Mouse (Mus musculus) intestine, embryonic 16.5 days (tissue): ENCODE measurements at regions not wholly inside any gene's neighbourhood (a gene's known extent, or its start where the extent isn't known, plus 50 kb on each side); places are given as distances from the start of the nearest gene placed in this dataset.

Experiments
- ATAC-seq: fragments of 200-750 bp; cut with Nextera tagmentation; 2 replicates; pipeline ENCODE4 v1.8.0; 2017; ENCODE audit warnings: moderate TSS enrichment, moderate library complexity
- H3K27ac ChIP-seq: fragments of 300-500 bp; sonication (generic); 2 replicates; pipeline ENCODE4 v1.5.1; 2014; ENCODE audit warnings: mild to moderate bottlenecking, low read length
- H3K27me3 ChIP-seq: fragments of 300-500 bp; sonication (generic); replicated peaks from 2 replicates; pipeline ENCODE4 v1.6.1; 2014; ENCODE audit warnings: low read length, control low read depth, mixed read lengths; ENCODE audit not compliant: control insufficient read depth, insufficient read depth
- H3K36me3 ChIP-seq: fragments of 300-500 bp; sonication (generic); 2 replicates; pipeline ENCODE4 v1.6.1; 2014; ENCODE audit warnings: low read length, control low read depth; ENCODE audit not compliant: control insufficient read depth, insufficient read depth
- H3K4me1 ChIP-seq: fragments of 300-500 bp; sonication (generic); 2 replicates; pipeline ENCODE4 v1.6.1; 2014; ENCODE audit warnings: low read length, control low read depth, mixed read lengths; ENCODE audit not compliant: control insufficient read depth, insufficient read depth
- H3K4me2 ChIP-seq: fragments of 300-500 bp; sonication (generic); 2 replicates; pipeline ENCODE4 v1.6.1; 2014; ENCODE audit warnings: low read depth, low read length, control low read depth
- H3K4me3 ChIP-seq: fragments of 300-500 bp; sonication (generic); 2 replicates; pipeline ENCODE4 v1.5.1; 2014; ENCODE audit warnings: mild to moderate bottlenecking, low read length
- H3K9ac ChIP-seq: fragments of 300-500 bp; sonication (generic); 2 replicates; pipeline ENCODE4 v1.6.1; 2014; ENCODE audit warnings: low read depth, low read length
- H3K9me3 ChIP-seq: fragments of 300-500 bp; sonication (generic); 2 replicates; pipeline ENCODE4 v1.6.1; 2016; ENCODE audit warnings: low read length, control low read depth; ENCODE audit not compliant: control insufficient read depth
- WGBS: fragments of 180-500 bp; shearing (Covaris S2); extraction: QIAGEN DNeasy Blood & Tissue Kit; methylation state at CpG from one replicate; pipeline ENCODE4 v1.1.7; 2014; 5-methylcytosine and 5-hydroxymethylcytosine counted together

- ATAC-seq = no peak
- H3K4me1 ChIP-seq = 0 out of 2 replicates have a peak, but pooled peaks cover 4% of the 10 kb centered on the region
Measured at GRCm38 (mm10) chr1:88578231-88578620, 68.4 kb upstream of the Glrp1 start.

DNA sequence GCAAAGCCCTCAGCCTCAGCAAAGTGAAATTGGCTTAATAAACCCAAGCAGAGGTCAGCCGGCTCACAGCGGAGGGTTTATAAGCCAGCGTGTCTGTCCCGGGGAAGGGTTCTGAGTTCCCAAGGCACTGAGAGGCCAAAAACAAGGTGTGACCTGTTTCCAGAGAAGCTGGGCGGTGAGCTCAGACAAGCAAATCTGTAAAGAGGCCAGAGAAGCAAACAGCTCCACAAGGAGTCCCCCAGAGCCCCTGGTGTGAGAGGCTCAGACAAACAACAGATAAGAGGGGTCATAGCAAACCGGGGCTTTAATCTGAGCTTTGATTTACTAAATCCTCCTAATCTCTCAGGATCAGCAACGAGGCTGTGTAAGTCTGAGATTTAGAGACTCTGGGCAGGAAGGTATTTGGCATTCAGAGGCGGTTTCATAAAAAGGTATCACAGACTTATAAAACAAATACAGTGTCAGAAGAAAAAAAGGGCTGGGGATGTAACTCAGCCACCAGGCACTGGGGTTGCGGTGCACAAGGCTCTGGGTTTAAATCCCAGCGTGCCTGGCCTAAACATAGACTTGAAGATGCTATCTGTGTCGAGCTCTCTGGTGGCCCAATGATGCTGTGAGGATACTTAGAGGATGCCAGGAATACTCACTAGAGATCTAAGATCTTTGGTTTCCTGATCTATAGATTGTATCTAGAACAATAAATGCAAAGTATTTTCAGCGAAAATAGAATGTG lies 67.8 kb upstream of the Glrp1 start:
- 32% methylated on average over 12 of the region's 12 CpGs for WGBS
- no peaks in the 10 kb centered on the region for H3K27me3 ChIP-seq
- H3K9me3 ChIP-seq = no peaks in the 10 kb centered on the region
- no peaks in the 10 kb centered on the region for H3K36me3 ChIP-seq
- H3K9ac ChIP-seq = no peak overlapping the region
- H3K4me2 ChIP-seq = no peak overlapping the region
- no peak overlapping the region for H3K4me3 ChIP-seq
- H3K4me1 ChIP-seq = 0 out of 2 replicates have a peak, but pooled peaks cover 4% of the 10 kb centered on the region
- ATAC-seq = no peak
- no peak overlapping the region for H3K27ac ChIP-seq

More at GRCm38 (mm10) chr1:88578231-88578620, 68.4 kb upstream of the Glrp1 start:
- H3K27me3 ChIP-seq = no peaks in the 10 kb centered on the region
- H3K36me3 ChIP-seq = no peaks in the 10 kb centered on the region
- no peak overlapping the region for H3K4me2 ChIP-seq
- no peaks in the 10 kb centered on the region for H3K9me3 ChIP-seq
- H3K4me3 ChIP-seq = no peak overlapping the region
- no peak overlapping the region for H3K9ac ChIP-seq
- no peak overlapping the region for H3K27ac ChIP-seq

DNA sequence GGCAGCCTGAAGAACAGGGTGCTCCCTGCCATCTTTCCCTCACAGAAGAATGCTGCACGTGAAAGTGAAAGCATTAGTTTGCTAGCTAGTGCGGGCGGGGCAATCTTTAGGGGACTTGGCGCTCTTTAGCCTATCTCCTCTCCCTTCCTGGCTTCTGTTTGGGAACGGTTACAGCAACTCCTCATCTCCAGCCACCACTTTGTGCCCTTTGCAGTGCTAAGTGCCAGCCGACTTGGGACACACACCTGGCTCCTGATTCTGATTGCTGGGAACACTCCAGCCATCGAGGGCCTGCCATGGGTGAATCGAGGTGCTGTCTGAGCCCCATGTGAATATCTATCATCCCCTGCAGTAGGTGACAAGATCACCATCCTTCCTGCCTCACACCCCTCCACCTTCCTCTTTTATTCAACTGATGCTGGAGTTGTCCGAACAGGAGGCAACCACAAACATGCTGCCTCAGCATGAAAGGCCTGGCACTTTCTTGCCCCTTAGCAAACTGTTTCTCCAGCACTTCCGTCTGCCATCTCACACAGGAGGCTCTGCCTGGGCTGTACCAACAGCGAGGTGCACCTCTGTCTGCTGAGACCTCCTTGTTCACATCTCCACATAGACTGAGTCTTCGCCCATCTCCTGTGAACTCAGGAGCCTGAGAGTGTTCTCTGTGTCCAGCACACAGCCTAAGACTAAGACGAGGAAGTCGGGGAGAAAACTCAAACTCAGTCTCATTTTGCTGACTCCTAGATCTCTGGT lies 66.2 kb upstream of the Glrp1 start:
- 58% methylated on average over 14 of the region's 14 CpGs for WGBS
- no peaks in the 10 kb centered on the region for H3K36me3 ChIP-seq
- no peak; the same call in 1 of the 2 replicates for ATAC-seq
- no peaks in the 10 kb centered on the region for H3K27me3 ChIP-seq
- H3K9me3 ChIP-seq = no peaks in the 10 kb centered on the region
- no peak overlapping the region for H3K27ac ChIP-seq
- peak overlapping the region; percentile 22; the same call in 1 of the 2 replicates for H3K4me2 ChIP-seq
- 0 out of 2 replicates have a peak, but pooled peaks cover 4% of the 10 kb centered on the region for H3K4me1 ChIP-seq
- H3K9ac ChIP-seq = 0 out of 2 replicates have a peak overlapping the region, but pooled peaks have one; percentile 14
- H3K4me3 ChIP-seq = no peak overlapping the region

- no peak for ATAC-seq
- no peaks in the 10 kb centered on the region for H3K27me3 ChIP-seq
- H3K9ac ChIP-seq = peak overlapping the region; percentile 14; the same call in 1 of the 2 replicates
- 56% methylated on average over 4 of the region's 4 CpGs for WGBS
- H3K4me1 ChIP-seq = 0 out of 2 replicates have a peak, but pooled peaks cover 4% of the 10 kb centered on the region
- no peak overlapping the region for H3K4me2 ChIP-seq
- no peak overlapping the region for H3K27ac ChIP-seq
- no peaks in the 10 kb centered on the region for H3K9me3 ChIP-seq
- no peaks in the 10 kb centered on the region for H3K36me3 ChIP-seq
- no peak overlapping the region for H3K4me3 ChIP-seq
Measured at GRCm38 (mm10) chr1:88575291-88575690, 65.4 kb upstream of the Glrp1 start.

GRCm38 (mm10) chr1:88572161-88572560 lies 62.3 kb upstream of the Glrp1 start:
- no peaks in the 10 kb centered on the region for H3K9me3 ChIP-seq
- H3K4me3 ChIP-seq = no peak overlapping the region
- 92% methylated on average over 13 of the region's 13 CpGs for WGBS
- H3K36me3 ChIP-seq = no peaks in the 10 kb centered on the region
- H3K4me2 ChIP-seq = no peak overlapping the region
- no peak overlapping the region for H3K9ac ChIP-seq
- H3K27ac ChIP-seq = no peak overlapping the region
- ATAC-seq = no peak
- no peaks in the 10 kb centered on the region for H3K27me3 ChIP-seq
- 0 out of 2 replicates have a peak, but pooled peaks cover 4% of the 10 kb centered on the region for H3K4me1 ChIP-seq

DNA sequence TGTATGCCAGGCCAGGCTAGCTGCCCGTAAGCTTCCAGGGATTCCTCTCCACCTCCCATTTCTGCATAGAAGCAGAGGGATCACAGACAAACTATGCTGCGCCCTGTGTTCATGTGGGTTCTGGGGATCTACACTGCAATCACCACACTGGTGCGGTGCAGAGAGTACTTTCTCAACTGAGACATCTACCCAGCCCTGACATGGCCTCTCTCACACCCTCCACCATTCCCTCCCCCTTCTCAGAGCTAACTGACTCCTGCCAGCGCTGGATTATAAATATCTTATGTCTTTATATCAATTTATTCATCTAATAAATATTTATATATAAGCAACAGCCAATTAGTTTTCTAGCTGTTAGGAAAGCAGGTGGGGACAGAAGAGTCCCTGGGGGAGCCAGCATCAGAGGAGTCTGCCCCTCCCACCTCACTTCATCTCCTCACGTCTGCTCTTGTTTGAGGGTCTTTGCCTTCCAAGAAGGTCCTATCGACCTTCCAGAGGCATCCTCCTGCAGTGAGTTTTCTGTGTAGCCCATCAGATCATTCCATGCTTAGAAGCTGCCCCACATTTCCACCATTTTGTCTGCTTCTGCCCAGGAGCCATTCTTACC lies 58.7 kb upstream of the Glrp1 start:
- 75% methylated on average over 6 of the region's 6 CpGs for WGBS
- Histone ChIP-seq H3K27ac (no peak overlapping the region), H3K36me3 (no peaks in the 10 kb centered on the region), H3K4me1 (no peaks in the 10 kb centered on the region), H3K4me2 (no peak overlapping the region), H3K9me3 (no peaks in the 10 kb centered on the region), H3K4me3 (no peak overlapping the region), H3K9ac (no peak overlapping the region), H3K27me3 (no peaks in the 10 kb centered on the region)
- ATAC-seq = no peak

DNA sequence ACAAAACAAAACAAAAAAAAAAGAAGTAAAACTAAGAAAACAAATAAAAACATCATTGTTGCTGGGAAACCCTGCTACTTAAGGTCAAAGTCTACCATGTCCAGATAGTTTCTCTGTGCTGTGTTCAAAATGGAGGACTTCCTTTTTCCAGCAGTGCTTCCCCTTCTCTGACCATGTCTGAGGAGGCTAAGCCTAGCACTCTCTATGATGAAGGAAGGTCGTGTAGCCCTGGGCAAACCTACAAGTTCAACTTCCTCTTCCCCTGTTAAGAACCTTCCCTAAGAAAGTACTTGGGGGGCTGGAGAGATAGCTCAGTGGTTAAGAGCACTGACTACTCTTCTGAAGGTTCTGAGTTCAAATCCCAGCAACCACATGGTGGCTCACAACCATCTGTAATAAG lies 57.3 kb upstream of the Glrp1 start:
- H3K4me2 ChIP-seq = no peak overlapping the region
- no peak overlapping the region for H3K4me3 ChIP-seq
- ATAC-seq = no peak
- no peaks in the 10 kb centered on the region for H3K36me3 ChIP-seq
- no peak overlapping the region for H3K27ac ChIP-seq
- no peak overlapping the region for H3K9ac ChIP-seq
- H3K4me1 ChIP-seq = no peaks in the 10 kb centered on the region
- H3K9me3 ChIP-seq = no peaks in the 10 kb centered on the region
- 74% methylated on average over 1 of the region's 1 CpGs for WGBS
- H3K27me3 ChIP-seq = no peaks in the 10 kb centered on the region

DNA sequence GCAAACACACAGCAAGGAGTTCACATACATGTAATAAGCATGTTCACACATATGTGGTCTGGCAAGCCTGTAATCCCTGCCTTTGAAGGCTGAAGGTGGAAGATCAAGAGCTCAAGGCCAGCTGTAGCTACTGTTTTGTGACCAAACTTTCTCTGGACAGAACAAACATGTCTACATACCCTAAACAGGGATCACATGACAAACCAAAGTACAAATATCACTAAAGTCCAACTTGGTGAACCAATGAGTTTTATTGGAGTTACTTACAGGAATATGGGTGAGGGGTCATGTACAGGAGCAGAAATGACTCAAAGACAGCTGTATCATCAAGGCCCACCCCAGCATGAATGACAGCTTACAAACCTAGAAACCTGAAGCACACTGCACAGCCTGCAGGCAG lies 56.6 kb upstream of the Glrp1 start:
- no peaks in the 10 kb centered on the region for H3K36me3 ChIP-seq
- H3K27ac ChIP-seq = no peak overlapping the region
- no peaks in the 10 kb centered on the region for H3K4me1 ChIP-seq
- no peak overlapping the region for H3K9ac ChIP-seq
- no peaks in the 10 kb centered on the region for H3K9me3 ChIP-seq
- no peak overlapping the region for H3K4me3 ChIP-seq
- no peak for ATAC-seq
- H3K4me2 ChIP-seq = no peak overlapping the region
- no peaks in the 10 kb centered on the region for H3K27me3 ChIP-seq

GRCm38 (mm10) chr1:88564825-88565224 lies 55.0 kb upstream of the Glrp1 start:
- H3K27me3 ChIP-seq = no peaks in the 10 kb centered on the region
- H3K27ac ChIP-seq = no peak overlapping the region
- H3K9ac ChIP-seq = no peak overlapping the region
- peaks cover 6% of the 10 kb centered on the region; the same call in 1 of the 2 replicates for H3K4me1 ChIP-seq
- ATAC-seq = no peak
- WGBS = 50% methylated on average over 4 of the region's 4 CpGs
- H3K9me3 ChIP-seq = no peaks in the 10 kb centered on the region
- no peaks in the 10 kb centered on the region for H3K36me3 ChIP-seq
- H3K4me2 ChIP-seq = no peak overlapping the region
- no peak overlapping the region for H3K4me3 ChIP-seq
